Mouse (Mus musculus) neural tube, postnatal 0 days (tissue): ENCODE results near the gene Olfr74. TPM values are rescaled to one million over a fixed set of nuclear protein-coding genes. Genes with fewer than 3 reads are reported as not detected.

Experiments used
- polyA plus RNA-seq: library from polyadenylated mRNA; unstranded; fragments of >200 nt; fragmentation: Nextera tagmentation; extraction: Ambion mirVana; gene quantifications from 2 replicates; pipeline ENCODE4 v1.2.1, GENCODE M21; 2015

The Olfr74 gene
- polyA plus RNA-seq, result not detected in 2 replicates

DNA sequence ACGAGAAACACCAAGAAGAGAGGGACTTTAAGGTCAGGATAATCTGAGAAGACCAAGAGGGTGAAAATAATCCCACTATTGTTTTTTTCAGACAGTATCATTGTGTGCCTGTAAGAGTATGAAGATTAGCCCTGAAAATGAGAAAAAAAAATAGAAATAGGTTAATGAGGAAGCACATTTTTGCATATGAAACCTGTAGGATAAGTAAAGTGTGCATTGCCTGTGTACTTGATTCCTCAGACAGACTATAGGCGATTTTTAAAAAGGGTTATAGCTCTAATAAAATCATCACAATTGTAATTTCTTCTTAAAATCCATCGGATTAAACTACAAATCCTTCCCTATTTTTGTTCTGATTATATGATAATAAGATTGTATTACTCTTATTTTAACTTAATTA is at the start of gene Olfr74:
TSS of gene Olfr74 (minus strand) at position 101 of the 400 bp plus-strand sequence.

DNA sequence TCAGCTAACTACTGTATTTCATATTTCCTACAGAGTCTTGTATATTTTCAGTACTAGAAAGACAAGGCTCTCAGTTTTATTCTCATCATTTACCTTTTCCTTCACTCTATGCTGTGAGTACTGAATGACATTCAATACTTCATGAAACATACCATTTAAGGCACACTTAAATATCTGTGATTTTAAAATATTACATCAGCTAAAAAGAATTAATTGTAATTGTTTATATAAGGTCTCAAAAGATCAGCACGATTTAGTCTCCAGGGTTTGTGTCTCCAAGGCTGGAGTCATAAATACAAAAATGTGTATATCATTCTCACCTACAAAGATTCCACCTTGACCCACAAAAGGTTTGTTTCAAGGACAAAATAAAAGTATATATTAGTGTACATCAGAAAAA is 48.0 kb upstream of the Olfr74 start, which contains the start of gene Olfr1161:
TSS of gene Olfr1161 (plus strand) at position 301 of the 400 bp plus-strand sequence.

DNA sequence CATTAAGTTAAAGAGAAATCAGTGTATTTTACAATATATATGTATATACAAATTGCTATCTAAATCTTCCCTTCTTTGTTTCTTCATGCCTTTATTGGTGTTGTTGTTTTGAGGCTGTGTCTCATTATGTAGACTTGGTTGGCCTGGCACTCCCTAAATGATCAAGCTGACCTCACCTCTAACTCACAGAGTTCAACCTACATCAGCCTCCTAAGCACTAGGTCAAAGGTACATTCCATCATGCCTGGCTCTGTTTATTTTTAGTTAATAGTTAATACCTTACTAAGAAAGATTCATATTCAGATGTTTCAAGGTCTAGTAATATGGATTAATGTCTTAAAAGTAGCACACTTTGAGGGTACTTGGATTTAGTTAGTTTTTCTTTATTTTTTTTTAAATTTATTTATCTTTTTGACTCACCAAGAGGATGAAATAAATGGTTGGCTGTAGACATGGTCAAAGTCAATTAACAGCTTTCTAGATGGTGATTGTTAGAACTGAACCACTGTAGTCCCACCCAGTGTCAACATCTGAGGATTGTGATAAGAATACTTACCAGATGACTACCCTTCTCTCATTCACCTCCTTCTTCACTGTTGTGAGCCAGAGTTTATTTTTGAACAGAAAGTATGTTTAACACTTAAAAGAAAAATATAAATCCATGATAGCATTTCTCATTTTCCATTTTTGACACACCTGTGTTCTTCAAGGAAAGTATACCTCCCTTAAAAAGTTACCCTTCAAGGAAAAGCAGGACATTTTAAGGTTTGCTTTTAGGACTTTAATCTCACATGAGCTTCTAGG is 33.3 kb upstream of the Olfr74 start, which contains the start of gene Olfr1160:
TSS of gene Olfr1160 (minus strand) at position 754 of the 804 bp plus-strand sequence.

DNA sequence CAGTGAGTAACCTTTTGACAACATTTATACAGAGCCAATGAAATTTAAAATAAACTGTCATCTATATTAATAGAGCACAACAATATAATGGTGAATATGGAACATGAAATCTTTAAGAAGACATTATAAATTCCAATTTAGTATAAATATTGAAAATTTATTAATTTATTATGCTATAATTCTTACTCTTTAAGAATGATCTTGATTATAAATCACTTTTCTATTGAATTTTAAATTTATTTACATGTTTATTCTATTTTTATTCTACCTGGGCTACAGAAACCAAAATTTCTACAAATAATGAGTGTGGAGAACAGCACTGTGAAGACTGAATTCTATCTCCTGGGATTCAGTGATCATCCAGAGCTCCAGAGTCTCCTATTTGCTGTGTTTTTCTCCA is 15.3 kb upstream of the Olfr74 start, which contains the start of gene Olfr1158:
TSS of gene Olfr1158 (plus strand) at position 301 of the 400 bp plus-strand sequence.

DNA sequence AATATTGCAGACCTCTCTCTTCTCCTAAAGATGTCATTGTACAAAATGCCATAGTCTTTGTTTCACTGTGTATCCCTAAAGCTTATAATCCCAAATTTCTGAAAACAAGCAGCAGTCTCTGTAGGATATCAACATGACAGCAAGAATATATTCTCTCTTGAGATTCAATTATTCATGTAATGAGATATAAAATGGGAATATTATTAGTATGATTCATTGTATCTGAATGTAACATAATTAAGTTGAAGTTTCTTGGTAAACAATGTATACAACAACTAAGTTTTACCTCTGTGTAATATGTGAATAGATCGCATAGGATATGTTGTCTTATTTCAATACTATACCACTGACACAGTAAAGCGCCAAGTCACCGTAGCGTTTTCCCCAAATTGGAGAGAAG is 6.3 kb downstream of the Olfr74 start, which contains the start of gene Olfr1157:
TSS of gene Olfr1157 (minus strand) at position 101 of the 400 bp plus-strand sequence.

DNA sequence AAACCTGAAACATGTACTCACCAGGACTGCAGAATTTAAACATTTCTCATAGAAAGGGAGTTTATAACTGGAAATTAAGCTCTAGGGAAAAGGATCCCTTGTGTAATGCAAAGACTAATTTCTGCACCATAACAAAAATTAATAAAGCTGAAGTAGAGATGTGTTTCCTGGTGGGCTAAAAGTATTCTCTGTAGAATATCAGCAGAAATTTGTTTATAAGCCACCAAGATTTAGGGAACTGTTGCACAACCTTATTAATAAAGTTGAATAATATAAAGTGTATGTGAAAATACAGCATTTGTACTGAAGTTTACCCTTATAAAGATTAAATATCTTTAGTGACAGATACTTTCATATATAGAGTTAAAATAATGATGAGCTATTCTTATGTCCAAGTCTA is 21.5 kb downstream of the Olfr74 start, which contains the start of gene Olfr1156:
TSS of gene Olfr1156 (minus strand) at position 101 of the 400 bp plus-strand sequence.

DNA sequence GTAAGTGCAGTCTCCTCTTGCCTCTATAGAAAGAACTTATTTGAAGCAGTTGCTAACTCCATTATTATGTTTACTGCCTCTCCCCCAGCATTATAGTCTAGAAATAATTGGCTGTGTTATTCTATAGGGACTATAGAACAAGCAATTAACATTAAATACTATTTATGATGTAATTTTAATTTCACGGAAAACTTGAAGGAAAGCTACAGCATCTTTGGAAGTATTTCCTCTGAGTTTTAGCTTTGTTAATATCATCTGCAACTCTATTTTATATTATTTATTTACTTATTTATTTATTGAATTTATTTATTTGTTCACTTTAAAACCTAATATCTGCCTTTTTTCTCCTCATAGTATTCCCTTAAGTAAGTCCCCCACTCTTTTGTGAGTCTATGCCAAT is 29.4 kb downstream of the Olfr74 start, which contains the start of gene Olfr1155:
TSS of gene Olfr1155 (minus strand) at position 101 of the 400 bp plus-strand sequence.

Other genes starting within 250 kb of the Olfr74 start
- not detected in 2 replicates for gene Olfr1138, start 234.7 kb downstream of the Olfr74 start, polyA plus RNA-seq
- gene Olfr1140, start 230.9 kb downstream of the Olfr74 start, polyA plus RNA-seq, result not detected in 2 replicates
- not detected in 2 replicates for gene Olfr1141, start 220.7 kb downstream of the Olfr74 start, polyA plus RNA-seq
- not detected in 2 replicates for gene Olfr152, start 195.2 kb downstream of the Olfr74 start, polyA plus RNA-seq
- gene Olfr1143, start 174.1 kb downstream of the Olfr74 start, polyA plus RNA-seq, result not detected in 2 replicates
- not detected in 2 replicates for gene Olfr1145, start 164.8 kb downstream of the Olfr74 start, polyA plus RNA-seq
- gene Olfr1148, start 144.1 kb downstream of the Olfr74 start, polyA plus RNA-seq, result not detected in 2 replicates
- not detected in 2 replicates for gene Olfr1150-ps1, start 130.7 kb downstream of the Olfr74 start, polyA plus RNA-seq
- not detected in 2 replicates for gene Olfr1151, start 118.8 kb downstream of the Olfr74 start, polyA plus RNA-seq
- not detected in 2 replicates for gene Olfr1152, start 108.2 kb downstream of the Olfr74 start, polyA plus RNA-seq
- gene Olfr1153, start 79.7 kb downstream of the Olfr74 start, polyA plus RNA-seq, result not detected in 2 replicates
- not detected in 2 replicates for gene Olfr1154, start 69.5 kb downstream of the Olfr74 start, polyA plus RNA-seq
- not detected in 2 replicates for gene Olfr1155, start 29.5 kb downstream of the Olfr74 start, polyA plus RNA-seq
- gene Olfr1156, start 21.6 kb downstream of the Olfr74 start, polyA plus RNA-seq, result not detected in 2 replicates
- not detected in 2 replicates for gene Olfr1157, start 6.4 kb downstream of the Olfr74 start, polyA plus RNA-seq
- gene Olfr1158, start 15.4 kb upstream of the Olfr74 start, polyA plus RNA-seq, result not detected in 2 replicates
- not detected in 2 replicates for gene Olfr1160, start 33.6 kb upstream of the Olfr74 start, polyA plus RNA-seq
- not detected in 2 replicates for gene Olfr1161, start 48.1 kb upstream of the Olfr74 start, polyA plus RNA-seq
- gene Olfr73, start 63.0 kb upstream of the Olfr74 start, polyA plus RNA-seq, result not detected in 2 replicates
- not detected in 2 replicates for gene Olfr1162, start 76.5 kb upstream of the Olfr74 start, polyA plus RNA-seq
- gene Olfr1163, start 97.2 kb upstream of the Olfr74 start, polyA plus RNA-seq, result not detected in 2 replicates
- not detected in 2 replicates for gene Olfr1164, start 119.3 kb upstream of the Olfr74 start, polyA plus RNA-seq
- gene Olfr1166, start 153.6 kb upstream of the Olfr74 start, polyA plus RNA-seq, result not detected in 2 replicates
- gene Olfr1167, start 180.5 kb upstream of the Olfr74 start, polyA plus RNA-seq, result not detected in 2 replicates
- gene Olfr1168, start 207.2 kb upstream of the Olfr74 start, polyA plus RNA-seq, result not detected in 2 replicates